Mouse (Mus musculus): ENCODE measurements around the gene Hnrnpa2b1.

Hnrnpa2b1 gene

DNA sequence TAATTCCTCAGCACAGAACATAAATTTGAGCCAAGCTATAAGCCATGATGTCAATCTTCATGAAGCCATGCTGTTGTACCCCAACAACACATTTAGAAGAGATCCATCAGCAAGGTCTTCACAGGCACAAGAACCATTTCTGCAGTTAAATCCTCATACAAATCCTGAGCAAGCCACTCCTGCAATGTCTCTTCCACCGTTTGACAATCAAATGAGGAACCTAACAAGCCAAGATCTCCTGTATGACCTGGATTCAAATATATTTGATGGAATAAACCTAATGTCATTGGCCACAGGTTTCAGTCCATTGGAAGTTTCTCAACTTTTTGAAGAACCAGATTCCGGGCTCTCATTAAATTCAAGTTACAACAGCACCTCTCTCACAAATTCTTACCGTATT is 12.4 kb downstream of the Hnrnpa2b1 start:
- H3K36me3 ChIP-seq (ENCODE audit: control insufficient read depth, insufficient read depth, low read length, poor library complexity, severe bottlenecking), result peaks cover 12% of the 10 kb centered on the region
- no peaks in the 10 kb centered on the region for H3K27me3 ChIP-seq (ENCODE audit: control insufficient read depth, insufficient read depth, low read length, poor library complexity, severe bottlenecking)
- DNase-seq (ENCODE audit: low read depth, low spot score), result peak; percentile 19

DNA sequence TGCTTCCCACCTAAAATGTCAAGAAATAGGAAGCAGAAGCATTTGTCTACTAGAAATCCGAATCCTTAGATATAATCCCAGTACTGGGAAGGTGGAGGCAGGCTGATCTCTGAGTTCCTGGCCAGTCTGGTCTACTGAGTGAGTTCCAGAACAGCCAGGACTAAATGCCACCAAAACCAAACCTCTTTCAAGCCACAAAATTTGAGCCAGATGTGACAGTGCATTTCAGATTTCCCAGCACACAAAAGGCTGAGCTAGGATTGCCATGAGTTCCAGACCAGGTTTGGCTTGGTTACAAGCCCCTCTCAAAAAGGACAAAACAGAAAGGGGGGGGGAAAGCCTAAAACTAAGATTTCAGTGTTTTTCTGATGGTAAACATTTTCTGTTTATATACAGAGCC is 13.5 kb downstream of the Hnrnpa2b1 start:
- Histone ChIP-seq H3K36me3 (ENCODE audit: control insufficient read depth, insufficient read depth, low read length, poor library complexity, severe bottlenecking) (peaks cover 10% of the 10 kb centered on the region), H3K27me3 (ENCODE audit: control insufficient read depth, insufficient read depth, low read length, poor library complexity, severe bottlenecking) (no peaks in the 10 kb centered on the region)
- DNase-seq (ENCODE audit: low read depth, low spot score), result peak; percentile 12

DNA sequence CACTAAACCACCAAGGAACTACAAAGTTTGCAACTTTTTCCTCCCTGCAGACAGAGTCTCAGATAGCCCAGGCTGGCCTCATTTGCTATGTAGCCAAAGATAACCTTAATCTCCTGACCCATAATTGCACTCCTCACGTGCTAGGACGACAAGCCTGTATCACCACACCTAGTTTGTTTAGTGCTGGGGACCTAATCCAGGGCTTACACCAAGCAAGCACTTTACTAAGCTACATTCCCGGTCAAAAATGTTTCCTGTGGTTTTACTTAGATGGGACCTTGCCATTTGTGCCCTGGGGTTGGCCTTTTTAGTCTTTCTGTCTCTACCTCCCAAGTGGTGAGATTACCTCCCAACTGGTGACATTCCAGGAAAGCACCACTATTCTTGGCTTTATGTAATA is 14.7 kb downstream of the Hnrnpa2b1 start:
- Histone ChIP-seq H3K36me3 (ENCODE audit: control insufficient read depth, insufficient read depth, low read length, poor library complexity, severe bottlenecking) (peaks cover 8% of the 10 kb centered on the region), H3K27me3 (ENCODE audit: control insufficient read depth, insufficient read depth, low read length, poor library complexity, severe bottlenecking) (no peaks in the 10 kb centered on the region)
- DNase-seq (ENCODE audit: low read depth, low spot score), result no peak

DNA sequence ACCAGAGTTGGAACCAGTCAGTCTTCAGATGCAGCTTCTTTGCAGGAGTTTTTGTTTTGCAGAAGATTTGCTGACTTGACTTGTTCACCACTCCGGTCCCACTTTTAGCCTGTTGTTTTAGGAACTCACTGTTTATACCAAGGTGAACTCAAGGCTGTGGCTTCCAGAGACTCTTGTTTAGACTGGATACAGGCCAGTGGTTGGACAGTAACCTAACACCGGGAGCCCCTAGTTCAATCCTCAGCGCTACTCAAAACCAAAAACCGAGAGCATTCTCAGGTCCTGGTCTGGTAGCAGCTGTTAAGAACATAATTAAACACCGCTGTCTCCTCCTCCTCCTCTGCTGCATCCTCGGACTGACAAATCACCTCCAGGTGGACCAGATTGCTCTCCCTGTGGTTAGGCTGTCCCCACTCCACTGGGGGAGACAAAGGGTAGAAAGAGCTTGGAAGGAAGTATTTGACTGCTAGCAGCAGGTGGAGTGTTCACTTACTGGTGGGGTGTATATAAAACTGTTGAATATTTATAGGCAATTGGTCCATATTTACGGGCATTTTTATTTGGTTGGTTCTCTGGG is 16.7 kb downstream of the Hnrnpa2b1 start:
- DNase-seq (ENCODE audit: low read depth, low spot score), result peak; percentile 14

DNA sequence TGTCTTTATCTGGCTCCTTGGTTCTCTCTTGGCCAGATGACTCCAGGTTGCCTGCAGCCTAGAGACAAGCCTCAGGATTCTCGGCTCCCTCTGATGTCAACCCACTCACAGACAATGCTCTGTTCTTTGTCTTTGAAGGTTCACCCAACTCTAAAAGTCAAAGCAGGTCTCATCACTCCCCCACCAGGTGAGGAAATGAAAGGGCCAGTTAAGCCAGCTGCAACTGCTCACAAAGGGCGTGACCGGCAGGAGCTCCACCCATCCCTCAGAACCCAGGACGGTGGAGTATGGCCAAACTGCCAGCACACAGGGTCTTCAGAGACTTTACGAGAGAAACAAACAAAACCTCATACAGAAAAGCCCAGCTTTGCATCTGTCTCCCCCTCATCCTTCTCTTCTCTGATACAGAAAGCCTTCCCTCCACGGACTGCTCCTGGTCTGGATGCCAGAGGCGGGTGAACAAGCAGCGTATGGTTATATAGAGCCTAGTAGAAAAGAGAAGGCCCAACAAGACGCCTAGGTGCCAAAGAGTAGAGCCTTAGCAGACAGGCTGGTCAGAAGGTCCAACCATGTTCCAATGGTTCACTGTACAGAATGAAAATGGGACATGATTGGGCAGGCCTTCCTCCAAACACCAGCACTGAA is 27.4 kb downstream of the Hnrnpa2b1 start:
- Histone ChIP-seq H3K36me3 (ENCODE audit: control insufficient read depth, insufficient read depth, low read length, poor library complexity, severe bottlenecking) (no peaks in the 10 kb centered on the region), H3K27me3 (ENCODE audit: control insufficient read depth, insufficient read depth, low read length, poor library complexity, severe bottlenecking) (no peaks in the 10 kb centered on the region)
- DNase-seq (ENCODE audit: low read depth, low spot score), result peak; percentile 28

More for the DNA sequence above, 16.7 kb downstream of the Hnrnpa2b1 start:
- H3K36me3 ChIP-seq (ENCODE audit: control insufficient read depth, insufficient read depth, low read length, poor library complexity, severe bottlenecking), result peaks cover 2% of the 10 kb centered on the region; the same call in 1 of the 2 replicates
- no peaks in the 10 kb centered on the region for H3K27me3 ChIP-seq (ENCODE audit: control insufficient read depth, insufficient read depth, low read length, poor library complexity, severe bottlenecking)

DNA sequence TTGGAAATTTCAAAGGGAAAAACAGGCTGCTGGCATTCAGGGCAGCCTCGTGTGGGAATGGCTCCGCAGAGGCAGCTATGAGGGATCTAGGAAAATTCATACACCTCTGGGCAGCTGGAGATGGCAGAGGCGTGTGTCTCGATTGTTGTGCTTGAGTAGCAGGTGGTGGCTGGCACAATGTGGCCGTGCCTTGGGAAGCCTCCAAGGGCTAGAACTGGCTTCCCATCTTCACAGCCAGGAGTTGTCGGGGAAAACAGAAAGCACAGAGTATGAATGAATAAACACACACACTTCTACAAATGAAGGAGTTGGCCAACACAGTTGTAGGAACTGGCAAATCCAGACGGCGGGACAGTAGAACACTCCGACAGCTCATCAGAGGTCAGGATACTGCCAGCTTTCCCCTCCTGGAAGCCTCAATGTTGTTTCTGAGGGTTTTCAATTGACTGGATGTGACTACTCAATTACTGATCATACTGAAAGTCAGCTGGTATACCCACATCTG is 30.8 kb downstream of the Hnrnpa2b1 start:
- H3K36me3 ChIP-seq (ENCODE audit: control insufficient read depth, insufficient read depth, low read length, poor library complexity, severe bottlenecking), result no peaks in the 10 kb centered on the region
- H3K27me3 ChIP-seq (ENCODE audit: control insufficient read depth, insufficient read depth, low read length, poor library complexity, severe bottlenecking), result no peaks in the 10 kb centered on the region
- no peak for DNase-seq (ENCODE audit: low read depth, low spot score)

DNA sequence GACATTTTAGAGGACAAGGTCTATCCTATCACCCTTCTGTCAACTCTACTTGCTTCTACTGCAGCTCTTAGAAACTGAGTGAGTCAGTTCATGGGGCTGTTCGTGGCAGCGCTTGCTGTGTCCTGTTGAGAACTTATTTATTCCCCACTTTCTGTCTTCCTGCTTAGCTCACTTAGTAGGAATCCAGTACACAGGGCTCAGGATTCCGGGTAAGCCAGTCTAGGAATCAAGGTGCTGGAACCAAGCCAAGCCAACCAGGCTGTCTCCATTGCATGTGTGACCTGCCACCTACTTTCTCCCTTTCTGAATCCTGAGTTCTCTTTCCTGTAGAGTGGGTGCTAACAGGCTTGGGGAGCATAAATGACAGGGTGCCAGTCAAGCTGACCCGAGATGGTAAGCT is 32.0 kb downstream of the Hnrnpa2b1 start:
- DNase-seq (ENCODE audit: low read depth, low spot score), result no peak

DNA sequence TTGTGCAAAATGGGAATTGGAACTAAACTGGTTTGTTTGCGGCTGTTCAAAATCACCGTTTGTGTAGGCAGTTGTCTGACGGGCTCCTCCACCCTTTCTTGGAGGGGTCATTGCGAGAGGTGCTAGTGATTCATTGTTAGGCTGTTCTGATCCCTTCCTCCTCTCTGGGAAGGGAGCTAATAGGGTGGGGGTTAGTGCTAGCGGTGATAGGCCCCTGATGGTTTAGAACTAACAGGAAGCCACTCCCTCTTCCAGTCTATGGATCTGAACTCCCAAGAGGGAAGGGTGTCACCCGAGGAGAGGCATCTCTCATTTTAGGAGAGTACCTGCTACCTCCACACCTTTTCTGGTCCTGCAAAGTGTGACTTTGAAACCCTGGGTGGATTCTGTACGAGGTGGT is 35.4 kb downstream of the Hnrnpa2b1 start:
- DNase-seq (ENCODE audit: low read depth, low spot score), result no peak
- Histone ChIP-seq H3K36me3 (ENCODE audit: control insufficient read depth, insufficient read depth, low read length, poor library complexity, severe bottlenecking) (no peaks in the 10 kb centered on the region), H3K27me3 (ENCODE audit: control insufficient read depth, insufficient read depth, low read length, poor library complexity, severe bottlenecking) (peaks cover 2% of the 10 kb centered on the region; the same call in 1 of the 2 replicates)

More for the DNA sequence above, 32.0 kb downstream of the Hnrnpa2b1 start:
- Histone ChIP-seq H3K36me3 (ENCODE audit: control insufficient read depth, insufficient read depth, low read length, poor library complexity, severe bottlenecking) (no peaks in the 10 kb centered on the region), H3K27me3 (ENCODE audit: control insufficient read depth, insufficient read depth, low read length, poor library complexity, severe bottlenecking) (peaks cover 2% of the 10 kb centered on the region; the same call in 1 of the 2 replicates)

DNA sequence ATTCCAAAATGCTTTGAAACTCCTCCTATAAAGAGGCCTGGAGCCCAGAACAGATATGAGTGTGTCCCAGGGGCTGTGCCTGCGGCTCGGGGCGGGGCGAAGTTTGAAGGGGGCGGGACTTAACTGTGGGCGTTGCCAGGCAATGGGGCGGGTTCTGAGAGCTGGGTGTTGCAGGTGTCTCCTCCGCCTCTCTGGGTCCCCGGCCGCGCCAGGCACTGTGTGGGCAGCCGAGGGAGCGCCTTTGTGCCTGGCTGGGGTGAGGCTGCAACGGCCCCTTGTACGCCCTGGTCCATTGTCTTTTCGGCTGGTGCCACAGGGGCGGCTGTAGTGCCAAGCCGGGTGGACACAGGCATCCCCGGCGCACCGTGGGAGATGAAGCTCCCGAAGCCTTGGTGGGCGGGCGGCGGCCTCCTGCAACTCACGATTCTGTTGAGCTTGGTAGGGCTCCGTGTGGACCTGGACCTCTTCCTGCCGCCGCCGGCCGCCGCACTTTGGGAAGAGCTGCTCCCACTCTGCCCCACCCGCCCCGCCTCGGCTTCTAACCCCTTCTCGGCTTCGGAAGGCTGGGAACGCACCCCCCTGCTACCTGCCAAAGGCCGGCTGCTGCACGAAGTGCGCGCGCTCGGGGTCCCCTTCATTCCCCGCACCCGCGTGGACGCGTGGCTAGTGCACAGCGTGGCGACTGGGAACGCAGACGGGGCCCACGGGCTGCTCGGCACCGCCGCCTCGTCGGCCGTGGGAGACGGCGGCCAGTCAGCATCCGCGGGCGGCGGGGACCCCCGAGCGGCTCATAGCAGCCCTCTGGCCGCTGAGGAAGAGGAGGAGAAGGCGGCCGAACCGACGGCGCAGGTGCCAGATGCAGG is 36.9 kb downstream of the Hnrnpa2b1 start, which contains the start of gene Nfe2l3:
Gene Nfe2l3, plus strand, starts transcription at position 136 of the 863 bp plus-strand sequence.
- DNase-seq (ENCODE audit: low read depth, low spot score), result peak; percentile 73
- no peaks in the 10 kb centered on the region for H3K36me3 ChIP-seq (ENCODE audit: control insufficient read depth, insufficient read depth, low read length, poor library complexity, severe bottlenecking)
- H3K27me3 ChIP-seq (ENCODE audit: control insufficient read depth, insufficient read depth, low read length, poor library complexity, severe bottlenecking), result peaks cover 2% of the 10 kb centered on the region; the same call in 1 of the 2 replicates

DNA sequence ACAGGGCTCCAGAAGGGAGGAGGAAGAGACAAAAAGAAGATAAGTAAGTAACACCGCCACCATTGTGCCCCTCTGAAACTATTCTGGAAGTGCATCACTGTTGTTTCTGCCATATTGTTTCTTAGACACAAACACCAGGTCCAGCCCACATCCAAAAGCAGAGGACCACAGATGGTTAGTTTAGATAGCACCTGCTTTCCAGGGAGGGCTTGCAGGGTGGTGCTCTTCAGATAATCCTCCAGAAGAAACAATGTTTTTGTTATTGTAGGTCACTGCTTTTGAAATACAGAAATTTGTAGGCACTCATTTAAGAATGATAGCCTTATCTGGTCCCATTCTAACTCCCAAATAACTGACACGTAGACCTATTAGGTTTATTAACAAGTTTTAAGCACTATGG is 45.2 kb downstream of the Hnrnpa2b1 start:
- no peak for DNase-seq (ENCODE audit: low read depth, low spot score)
- Histone ChIP-seq H3K27me3 (ENCODE audit: control insufficient read depth, insufficient read depth, low read length, poor library complexity, severe bottlenecking) (no peaks in the 10 kb centered on the region), H3K36me3 (ENCODE audit: control insufficient read depth, insufficient read depth, low read length, poor library complexity, severe bottlenecking) (no peaks in the 10 kb centered on the region)

DNA sequence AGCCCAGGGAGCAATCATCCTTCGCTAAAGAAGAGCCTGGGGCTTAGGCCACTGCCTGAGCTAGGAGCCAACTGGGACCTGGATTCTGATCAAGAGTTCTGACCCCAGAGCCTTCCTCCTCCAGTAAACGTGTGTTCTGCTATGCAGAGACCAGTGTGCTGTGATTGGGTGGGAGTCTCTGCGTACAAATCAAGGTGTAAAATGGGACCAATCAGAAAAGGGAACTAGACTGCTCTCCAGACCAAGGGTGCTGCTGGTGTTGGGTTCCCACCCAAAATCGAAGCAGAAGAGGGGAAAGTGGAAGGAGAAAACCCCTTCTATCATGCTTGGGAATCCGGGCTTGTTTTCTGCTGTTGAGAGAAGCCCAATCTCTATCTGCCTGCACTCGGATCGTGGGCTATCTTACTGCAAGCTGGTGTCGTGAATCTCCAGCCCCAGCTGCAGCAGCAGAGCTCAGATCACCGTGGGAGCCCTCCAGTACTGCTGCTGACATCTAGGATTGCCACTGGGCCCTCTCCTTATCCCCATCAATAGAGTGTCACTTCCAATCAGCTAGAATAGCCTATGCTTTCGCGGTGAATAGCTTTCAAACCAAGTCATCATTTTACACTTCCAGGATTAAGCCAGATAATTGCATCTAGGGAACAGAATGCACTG is 46.1 kb downstream of the Hnrnpa2b1 start:
- DNase-seq (ENCODE audit: low read depth, low spot score), result no peak
- Histone ChIP-seq H3K36me3 (ENCODE audit: control insufficient read depth, insufficient read depth, low read length, poor library complexity, severe bottlenecking) (no peaks in the 10 kb centered on the region), H3K27me3 (ENCODE audit: control insufficient read depth, insufficient read depth, low read length, poor library complexity, severe bottlenecking) (no peaks in the 10 kb centered on the region)

DNA sequence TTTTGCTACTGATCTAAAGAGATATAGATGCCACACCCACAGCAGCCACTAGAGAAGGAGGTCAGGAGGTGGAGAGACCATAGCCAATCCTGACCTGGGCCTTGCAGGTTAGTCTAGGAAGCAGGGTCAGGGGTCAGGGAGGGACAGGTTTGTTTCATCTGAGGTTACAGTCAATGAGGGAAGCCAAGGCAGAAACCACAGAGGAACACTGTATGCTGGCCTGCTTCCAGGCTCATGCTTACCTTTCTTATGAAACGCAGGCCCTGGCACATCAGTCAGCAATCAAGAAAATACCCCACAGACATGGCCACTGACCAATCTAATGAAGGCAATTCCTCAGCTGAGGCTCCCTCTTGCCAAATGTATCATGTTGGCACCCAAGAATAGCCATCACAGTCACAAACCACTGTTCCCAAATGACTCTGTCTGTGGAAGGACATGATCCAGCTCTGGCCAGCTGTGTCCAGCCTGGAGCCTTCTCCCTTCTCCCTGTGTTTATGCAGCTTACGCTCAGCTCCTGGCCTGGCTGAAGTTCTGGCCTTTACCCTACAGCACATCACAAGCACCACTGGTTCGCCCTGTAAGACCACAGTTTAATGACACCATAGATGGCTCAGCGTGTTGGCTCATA is 52.3 kb downstream of the Hnrnpa2b1 start:
- DNase-seq (ENCODE audit: low read depth, low spot score), result no peak
- H3K27me3 ChIP-seq (ENCODE audit: control insufficient read depth, insufficient read depth, low read length, poor library complexity, severe bottlenecking), result no peaks in the 10 kb centered on the region
- H3K36me3 ChIP-seq (ENCODE audit: control insufficient read depth, insufficient read depth, low read length, poor library complexity, severe bottlenecking), result no peaks in the 10 kb centered on the region

DNA sequence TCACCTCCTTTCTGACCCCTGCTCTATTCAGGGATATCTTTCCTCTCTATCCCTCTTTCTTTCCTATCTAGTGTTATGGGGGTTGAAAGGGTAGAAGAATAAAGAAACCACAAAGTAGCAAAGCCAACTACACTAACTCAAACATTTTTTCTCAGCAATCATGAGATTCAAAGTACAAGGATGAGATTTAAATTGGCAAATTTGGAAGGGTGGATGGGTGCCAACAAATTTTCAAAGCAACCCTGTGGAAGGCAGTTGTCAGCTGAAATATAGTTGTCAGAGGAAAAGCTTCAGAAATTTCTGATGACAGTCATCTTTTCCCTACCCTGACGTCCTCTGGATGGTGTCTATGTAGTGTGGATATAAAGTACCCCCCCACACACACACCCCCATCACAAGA is 53.3 kb downstream of the Hnrnpa2b1 start:
- Histone ChIP-seq H3K27me3 (ENCODE audit: control insufficient read depth, insufficient read depth, low read length, poor library complexity, severe bottlenecking) (no peaks in the 10 kb centered on the region), H3K36me3 (ENCODE audit: control insufficient read depth, insufficient read depth, low read length, poor library complexity, severe bottlenecking) (no peaks in the 10 kb centered on the region)
- no peak for DNase-seq (ENCODE audit: low read depth, low spot score)

All from splenic B cell, adult 2 months (primary cell).